Mouse (Mus musculus) limb, embryonic 12.5 days (tissue): Measurements from ENCODE around the gene Kif3c. TPM values are rescaled to one million over a fixed set of nuclear protein-coding genes. Genes with fewer than 3 reads are reported as not detected.

ENCODE experiments used
- ATAC-seq: fragments of 200-750 bp; cut with Nextera tagmentation; 2 replicates; pipeline ENCODE4 v1.8.0; 2017; ENCODE audit warnings: low read depth, moderate TSS enrichment; ENCODE audit not compliant: insufficient number of reproducible peaks, insufficient read depth, low FRiP score, low TSS enrichment
- H3K27ac ChIP-seq: fragments of 300-500 bp; sonication (generic); 2 replicates; pipeline ENCODE4 v1.5.1; 2016; ENCODE audit warnings: mild to moderate bottlenecking, moderate library complexity
- H3K27me3 ChIP-seq: fragments of 300-500 bp; sonication (generic); 2 replicates; pipeline ENCODE4 v1.6.1; 2016; ENCODE audit warnings: mild to moderate bottlenecking, moderate library complexity
- H3K36me3 ChIP-seq: fragments of 300-500 bp; sonication (generic); 2 replicates; pipeline ENCODE4 v1.6.1; 2016; ENCODE audit warnings: mild to moderate bottlenecking, moderate library complexity
- H3K4me1 ChIP-seq: fragments of 300-500 bp; sonication (generic); replicated peaks from 2 replicates; pipeline ENCODE4 v1.6.1; 2016
- H3K4me2 ChIP-seq: fragments of 300-500 bp; sonication (generic); 2 replicates; pipeline ENCODE4 v1.6.1; 2016; ENCODE audit warnings: mild to moderate bottlenecking, moderate library complexity
- H3K4me3 ChIP-seq: fragments of 300-500 bp; sonication (generic); replicated peaks from 2 replicates; pipeline ENCODE4 v1.5.1; 2016; ENCODE audit warnings: mild to moderate bottlenecking
- H3K9ac ChIP-seq: fragments of 300-500 bp; sonication (generic); replicated peaks from 2 replicates; pipeline ENCODE4 v1.6.1; 2016; ENCODE audit warnings: mild to moderate bottlenecking, moderate library complexity
- H3K9me3 ChIP-seq: fragments of 300-500 bp; sonication (generic); 2 replicates; pipeline ENCODE4 v1.6.1; 2016; ENCODE audit warnings: mild to moderate bottlenecking, moderate library complexity
- WGBS: fragments of 180-500 bp; shearing (Covaris S2); methylation state at CpG from one replicate; pipeline ENCODE4 v1.1.7; 2016; 5-methylcytosine and 5-hydroxymethylcytosine counted together
- polyA plus RNA-seq: library from polyadenylated mRNA; unstranded; fragments of >200 nt; fragmentation: Nextera tagmentation; extraction: Ambion mirVana; gene quantifications from 2 replicates; pipeline ENCODE4 v1.2.1, GENCODE M21; 2016

Kif3c gene
- polyA plus RNA-seq, 1 experiment from 2014 or later, result 19.3 TPM

GRCm38 (mm10) chr12:3350136-3350535 lies 14.8 kb upstream of the Kif3c start:
- WGBS, result 77% methylated on average over 5 of the region's 5 CpGs
- no peaks in the 10 kb centered on the region for H3K36me3 ChIP-seq
- ATAC-seq, result no peak

GRCm38 (mm10) chr12:3352216-3352615 lies 12.7 kb upstream of the Kif3c start:
- no peaks in the 10 kb centered on the region for H3K4me1 ChIP-seq
- no peak overlapping the region for H3K9ac ChIP-seq
- no peaks in the 10 kb centered on the region for H3K36me3 ChIP-seq
- no peak overlapping the region for H3K27ac ChIP-seq
- H3K9me3 ChIP-seq, result 0 out of 2 replicates have a peak, but pooled peaks cover 3% of the 10 kb centered on the region
- no peak for ATAC-seq
- WGBS, result 85% methylated on average over 6 of the region's 6 CpGs
- H3K4me2 ChIP-seq, result no peak overlapping the region
- H3K4me3 ChIP-seq, result no peak overlapping the region
- no peaks in the 10 kb centered on the region for H3K27me3 ChIP-seq

More at GRCm38 (mm10) chr12:3350136-3350535, 14.8 kb upstream of the Kif3c start:
- H3K4me1 ChIP-seq, result no peaks in the 10 kb centered on the region
- 0 out of 2 replicates have a peak, but pooled peaks cover 3% of the 10 kb centered on the region for H3K9me3 ChIP-seq
- no peak overlapping the region for H3K4me2 ChIP-seq
- no peak overlapping the region for H3K4me3 ChIP-seq
- no peak overlapping the region for H3K9ac ChIP-seq
- no peaks in the 10 kb centered on the region for H3K27me3 ChIP-seq
- no peak overlapping the region for H3K27ac ChIP-seq

DNA sequence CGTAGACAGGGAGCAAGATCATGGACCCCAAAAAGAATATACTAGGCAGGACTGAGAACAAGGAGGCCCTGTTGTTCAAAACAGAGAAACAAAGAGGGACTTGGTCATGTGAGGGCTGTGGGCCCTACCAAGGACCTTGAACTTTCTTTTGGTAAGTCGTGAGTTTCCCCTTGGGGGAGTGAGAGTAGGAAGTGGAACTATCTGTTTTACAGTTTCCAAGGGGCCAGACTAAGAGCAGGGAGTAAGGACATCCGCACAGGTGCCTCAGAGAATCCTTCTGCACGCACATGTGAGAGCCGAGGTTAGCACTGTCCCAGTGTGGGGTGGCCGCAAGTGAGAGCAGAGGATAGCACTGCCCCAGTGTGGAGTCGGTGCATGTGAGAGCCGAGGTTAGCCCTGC lies 9.9 kb upstream of the Kif3c start:
- Histone ChIP-seq H3K9me3 (0 out of 2 replicates have a peak, but pooled peaks cover 6% of the 10 kb centered on the region), H3K27ac (no peak overlapping the region), H3K27me3 (no peaks in the 10 kb centered on the region), H3K4me1 (no peaks in the 10 kb centered on the region), H3K9ac (no peak overlapping the region), H3K4me2 (no peak overlapping the region), H3K4me3 (no peak overlapping the region), H3K36me3 (no peaks in the 10 kb centered on the region)
- no peak for ATAC-seq
- 83% methylated on average over 8 of the region's 8 CpGs for WGBS

DNA sequence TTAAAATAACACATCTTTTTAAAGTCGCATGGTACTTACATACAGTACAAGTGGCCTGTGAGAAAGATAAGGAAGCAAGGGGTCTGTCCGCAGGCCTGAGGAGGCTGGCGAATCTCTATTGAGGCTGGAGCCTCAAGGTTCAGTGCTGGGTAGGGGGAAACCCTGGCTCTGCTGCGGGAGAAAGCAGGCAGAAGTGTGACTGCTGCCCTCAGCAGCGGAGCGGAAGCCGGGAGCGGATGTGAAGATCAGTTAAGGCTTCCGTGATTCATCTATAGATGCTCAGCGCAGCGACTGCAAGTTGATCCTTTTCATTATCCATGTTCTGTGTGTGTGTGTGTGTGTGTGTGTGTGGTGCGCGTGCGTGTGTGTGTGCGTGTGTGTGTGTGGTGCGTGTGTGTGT lies 8.1 kb upstream of the Kif3c start:
- Histone ChIP-seq H3K27ac (no peak overlapping the region), H3K4me2 (peak overlapping the region; percentile 31), H3K4me1 (no peaks in the 10 kb centered on the region), H3K36me3 (no peaks in the 10 kb centered on the region), H3K9ac (no peak overlapping the region), H3K9me3 (0 out of 2 replicates have a peak, but pooled peaks cover 3% of the 10 kb centered on the region), H3K4me3 (peak overlapping the region; percentile 17), H3K27me3 (no peaks in the 10 kb centered on the region)
- no peak for ATAC-seq
- 64% methylated on average over 16 of the region's 16 CpGs for WGBS

GRCm38 (mm10) chr12:3359302-3359701 lies 5.6 kb upstream of the Kif3c start:
- Histone ChIP-seq H3K27ac (no peak overlapping the region), H3K4me3 (no peak overlapping the region), H3K9ac (no peak overlapping the region), H3K36me3 (no peaks in the 10 kb centered on the region), H3K9me3 (0 out of 2 replicates have a peak, but pooled peaks cover 3% of the 10 kb centered on the region), H3K4me2 (no peak overlapping the region), H3K27me3 (no peaks in the 10 kb centered on the region), H3K4me1 (no peaks in the 10 kb centered on the region)
- WGBS, result 26% methylated on average over 3 of the region's 3 CpGs
- no peak for ATAC-seq

DNA sequence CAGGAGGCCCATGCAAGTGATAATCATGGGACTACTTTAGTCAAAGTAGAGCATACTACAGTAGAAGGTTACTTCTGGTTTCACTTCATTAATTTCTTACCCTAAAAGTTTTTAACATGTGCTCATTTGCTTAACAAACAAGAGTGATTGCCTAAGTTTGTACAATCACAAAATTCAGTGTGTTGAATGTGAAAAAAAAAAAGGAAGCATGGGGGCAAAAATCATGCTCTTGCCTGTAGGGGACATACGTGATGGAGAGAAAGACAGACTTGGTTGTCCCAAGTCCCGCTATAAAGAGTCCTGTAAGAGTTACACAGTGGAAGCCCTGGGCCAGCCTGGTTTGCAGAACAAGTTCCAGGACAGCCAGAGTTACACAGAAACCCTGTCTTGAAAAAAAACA lies 4.9 kb upstream of the Kif3c start:
- Histone ChIP-seq H3K9ac (no peak overlapping the region), H3K27ac (no peak overlapping the region), H3K4me1 (no peaks in the 10 kb centered on the region), H3K36me3 (no peaks in the 10 kb centered on the region), H3K9me3 (0 out of 2 replicates have a peak, but pooled peaks cover 3% of the 10 kb centered on the region), H3K4me2 (no peak overlapping the region), H3K27me3 (no peaks in the 10 kb centered on the region), H3K4me3 (no peak overlapping the region)
- no peak for ATAC-seq
- WGBS, result 85% methylated on average over 2 of the region's 2 CpGs

GRCm38 (mm10) chr12:3364076-3364475 lies 856 bp upstream of the Kif3c start:
- Histone ChIP-seq H3K36me3 (peaks cover 19% of the 10 kb centered on the region), H3K9me3 (0 out of 2 replicates have a peak, but pooled peaks cover 12% of the 10 kb centered on the region), H3K4me3 (no peak overlapping the region), H3K27ac (peak overlapping the region; percentile 70; the same call in 1 of the 2 replicates), H3K4me1 (peaks cover 19% of the 10 kb centered on the region), H3K27me3 (no peaks in the 10 kb centered on the region), H3K4me2 (0 out of 2 replicates have a peak overlapping the region, but pooled peaks have one; percentile 84), H3K9ac (no peak overlapping the region)
- ATAC-seq, result no peak
- 87% methylated on average over 5 of the region's 5 CpGs for whole genome bisulfite sequencing

DNA sequence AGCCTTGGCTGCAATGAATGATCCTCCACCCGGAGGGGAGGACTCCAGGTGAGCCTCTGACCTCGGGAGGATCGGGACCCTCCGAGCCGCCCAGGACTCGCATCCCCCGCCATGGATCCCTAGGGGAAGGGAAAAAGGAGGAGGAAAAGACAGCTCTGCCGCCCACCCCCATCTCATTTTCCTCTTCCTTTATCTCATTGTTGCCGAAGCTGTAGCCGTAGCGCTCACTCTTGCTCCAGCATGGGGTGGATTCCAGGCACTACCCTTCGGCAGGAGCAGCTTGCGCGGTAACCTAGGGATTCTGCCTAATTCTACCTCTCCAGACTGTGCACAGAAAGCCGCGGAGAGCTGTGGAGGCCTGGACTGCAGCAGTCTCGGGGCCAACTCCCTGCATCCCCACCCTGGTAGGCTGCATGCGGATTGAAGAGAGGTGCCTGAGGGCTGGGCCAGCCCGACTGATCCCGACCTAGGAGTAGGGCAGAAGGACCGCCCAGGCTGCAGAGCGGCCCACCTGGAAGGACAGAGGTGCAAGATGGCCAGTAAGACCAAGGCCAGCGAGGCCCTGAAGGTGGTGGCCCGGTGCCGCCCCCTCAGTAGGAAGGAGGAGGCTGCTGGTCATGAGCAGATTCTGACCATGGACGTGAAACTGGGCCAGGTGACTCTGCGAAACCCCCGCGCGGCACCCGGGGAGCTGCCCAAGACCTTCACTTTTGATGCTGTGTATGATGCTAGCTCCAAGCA lies 687 bp downstream of the Kif3c start:
- Histone ChIP-seq H3K27ac (peak overlapping the region; percentile 70), H3K27me3 (no peaks in the 10 kb centered on the region), H3K36me3 (peaks cover 23% of the 10 kb centered on the region), H3K4me1 (peaks cover 24% of the 10 kb centered on the region), H3K4me2 (peak overlapping the region; percentile 84), H3K4me3 (peak overlapping the region; percentile 57), H3K9ac (peak overlapping the region; percentile 83), H3K9me3 (0 out of 2 replicates have a peak, but pooled peaks cover 12% of the 10 kb centered on the region)
- ATAC-seq, result peak; percentile 52
- 3% methylated on average over 31 of the region's 31 CpGs for WGBS

DNA sequence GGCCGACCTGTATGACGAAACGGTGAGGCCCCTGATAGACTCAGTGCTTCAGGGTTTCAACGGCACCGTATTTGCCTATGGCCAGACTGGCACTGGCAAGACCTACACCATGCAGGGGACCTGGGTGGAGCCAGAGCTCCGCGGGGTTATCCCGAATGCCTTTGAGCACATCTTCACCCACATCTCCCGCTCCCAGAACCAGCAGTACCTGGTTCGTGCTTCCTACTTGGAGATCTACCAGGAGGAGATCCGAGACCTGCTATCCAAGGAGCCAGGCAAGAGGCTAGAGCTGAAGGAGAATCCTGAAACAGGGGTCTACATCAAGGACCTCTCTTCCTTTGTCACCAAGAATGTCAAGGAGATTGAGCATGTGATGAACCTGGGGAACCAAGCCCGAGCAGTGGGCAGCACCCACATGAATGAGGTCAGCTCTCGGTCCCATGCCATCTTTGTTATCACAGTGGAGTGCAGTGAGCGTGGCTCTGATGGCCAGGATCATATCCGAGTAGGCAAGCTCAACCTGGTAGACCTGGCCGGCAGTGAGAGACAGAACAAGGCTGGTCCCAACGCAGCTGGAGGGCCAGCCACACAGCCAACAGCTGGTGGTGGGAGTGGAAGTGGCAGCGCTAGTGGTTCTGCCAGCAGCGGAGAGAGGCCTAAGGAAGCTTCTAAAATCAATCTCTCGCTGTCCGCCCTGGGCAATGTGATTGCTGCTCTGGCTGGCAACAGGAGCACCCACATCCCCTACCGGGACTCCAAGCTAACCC lies 1.4 kb downstream of the Kif3c start:
- Histone ChIP-seq H3K27ac (no peak overlapping the region), H3K9me3 (0 out of 2 replicates have a peak, but pooled peaks cover 12% of the 10 kb centered on the region), H3K4me2 (peak overlapping the region; percentile 84), H3K27me3 (no peaks in the 10 kb centered on the region), H3K4me1 (peaks cover 32% of the 10 kb centered on the region), H3K36me3 (peaks cover 25% of the 10 kb centered on the region), H3K9ac (peak overlapping the region; percentile 83), H3K4me3 (peak overlapping the region; percentile 57)
- WGBS, result 64% methylated on average over 22 of the region's 22 CpGs
- no peak for ATAC-seq

DNA sequence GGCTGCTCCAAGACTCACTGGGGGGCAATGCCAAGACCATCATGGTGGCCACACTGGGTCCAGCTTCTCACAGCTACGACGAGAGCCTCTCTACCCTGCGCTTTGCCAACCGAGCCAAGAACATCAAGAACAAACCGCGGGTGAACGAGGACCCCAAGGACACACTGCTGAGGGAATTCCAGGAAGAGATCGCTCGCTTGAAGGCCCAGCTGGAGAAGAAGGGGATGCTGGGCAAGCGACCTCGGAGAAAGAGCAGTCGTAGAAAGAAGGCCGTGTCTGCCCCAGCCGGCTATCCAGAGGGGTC lies 2.0 kb downstream of the Kif3c start:
- Histone ChIP-seq H3K4me1 (peaks cover 33% of the 10 kb centered on the region), H3K36me3 (peaks cover 30% of the 10 kb centered on the region), H3K4me3 (0 out of 2 replicates have a peak overlapping the region, but pooled peaks have one; percentile 57), H3K9me3 (0 out of 2 replicates have a peak, but pooled peaks cover 12% of the 10 kb centered on the region), H3K27me3 (no peaks in the 10 kb centered on the region), H3K4me2 (no peak overlapping the region), H3K27ac (no peak overlapping the region), H3K9ac (no peak overlapping the region)
- WGBS, result 97% methylated on average over 14 of the region's 14 CpGs
- no peak for ATAC-seq

- WGBS, result 72% methylated on average over 3 of the region's 3 CpGs
- peaks cover 33% of the 10 kb centered on the region for H3K4me1 ChIP-seq
- no peaks in the 10 kb centered on the region for H3K27me3 ChIP-seq
- 0 out of 2 replicates have a peak overlapping the region, but pooled peaks have one; percentile 18 for H3K9ac ChIP-seq
- ATAC-seq, result no peak
- peaks cover 44% of the 10 kb centered on the region for H3K36me3 ChIP-seq
- 0 out of 2 replicates have a peak, but pooled peaks cover 12% of the 10 kb centered on the region for H3K9me3 ChIP-seq
- H3K4me3 ChIP-seq, result peak overlapping the region; percentile 11; the same call in 1 of the 2 replicates
- H3K4me2 ChIP-seq, result peak overlapping the region; percentile 32; the same call in 1 of the 2 replicates
- H3K27ac ChIP-seq, result no peak overlapping the region
These were observed 3.8 kb downstream of the Kif3c start for GRCm38 (mm10) chr12:3368771-3369170.
